Mouse (Mus musculus) layer of hippocampus, adult 8-10 months (tissue): Measurements from ENCODE around the gene Fat2. TPM values are rescaled to one million over a fixed set of nuclear protein-coding genes. Genes with fewer than 3 reads are reported as not detected.

Source experiments
- total RNA-seq, 4 experiments: library from RNA; stranded (reverse); gene quantifications; 2 replicates each; pipeline ENCODE4 v1.2.4; 2022

Gene Fat2
- total RNA-seq, 4 experiments from 2014 or later = 0.21 to 0.35 (median 0.27) TPM

Other genes starting within 250 kb of the Fat2 start
- gene Gm2a, start 238.4 kb downstream of the Fat2 start, total RNA-seq = 10 to 100 TPM; 28.3 to 45.4 (median 36.9) TPM
- not detected for gene Slc36a3, start 184.9 kb downstream of the Fat2 start, total RNA-seq
- gene Slc36a2, start 151.5 kb downstream of the Fat2 start, total RNA-seq = under 1 TPM in 3 of 4 experiments, not detected in 1; 0.24 to 0.39 (median 0.29) TPM
- 10 to 100 TPM; 48.4 to 60.7 (median 57.1) TPM for gene Slc36a1, start 132.2 kb downstream of the Fat2 start, total RNA-seq
- gene Sparc, start 86.6 kb upstream of the Fat2 start, total RNA-seq = 100 to 1,000 TPM; 259 to 443 (median 324) TPM
- gene Atox1, start 124.7 kb upstream of the Fat2 start, total RNA-seq = 100 to 1,000 TPM in 2 of 4 experiments, 10 to 100 TPM in 2; 82.1 to 124 (median 98.0) TPM
- 10 to 100 TPM; 36.2 to 37.6 (median 37.0) TPM for gene G3bp1, start 133.1 kb upstream of the Fat2 start, total RNA-seq